Mouse (Mus musculus): ENCODE data around the gene Psma7. TPM values are rescaled to one million over a fixed set of nuclear protein-coding genes. Genes with fewer than 3 reads are reported as not detected.

The Psma7 gene
- polyA plus RNA-seq, 1 experiment from 2014 or later, result 693 TPM

- Histone ChIP-seq H3K36me3 (no peaks in the 10 kb centered on the region), H3K4me3 (replicated peaks) (no peak overlapping the region), H3K4me1 (replicated peaks) (no peaks in the 10 kb centered on the region), H3K27ac (no peak overlapping the region), H3K9ac (replicated peaks) (no peak overlapping the region), H3K4me2 (no peak overlapping the region), H3K9me3 (0 out of 2 replicates have a peak, but pooled peaks cover 4% of the 10 kb centered on the region), H3K27me3 (peaks cover 14% of the 10 kb centered on the region)
- WGBS, result 68% methylated on average over 5 of the region's 5 CpGs
- no peak for ATAC-seq (ENCODE audit: insufficient number of reproducible peaks, insufficient read depth, low FRiP score, low TSS enrichment, low read depth)
These were observed 36.4 kb downstream of the Psma7 start for GRCm38 (mm10) chr2:180005656-180006351.

- Histone ChIP-seq H3K27ac (no peak overlapping the region), H3K27me3 (peaks cover 12% of the 10 kb centered on the region), H3K4me1 (replicated peaks) (no peaks in the 10 kb centered on the region), H3K4me2 (no peak overlapping the region), H3K4me3 (replicated peaks) (no peak overlapping the region), H3K9ac (replicated peaks) (no peak overlapping the region), H3K36me3 (no peaks in the 10 kb centered on the region), H3K9me3 (no peaks in the 10 kb centered on the region)
- WGBS, result 87% methylated on average over 9 of the region's 9 CpGs
- ATAC-seq (ENCODE audit: insufficient number of reproducible peaks, insufficient read depth, low FRiP score, low TSS enrichment, low read depth), result no peak
These were observed 40.6 kb downstream of the Psma7 start for GRCm38 (mm10) chr2:180001635-180002034.

GRCm38 (mm10) chr2:179998431-179998830 is 43.8 kb downstream of the Psma7 start:
- no peak overlapping the region for H3K4me2 ChIP-seq
- H3K4me3 ChIP-seq (replicated peaks), result no peak overlapping the region
- H3K9ac ChIP-seq (replicated peaks), result no peak overlapping the region
- no peaks in the 10 kb centered on the region for H3K4me1 ChIP-seq (replicated peaks)
- H3K27ac ChIP-seq, result no peak overlapping the region
- H3K36me3 ChIP-seq, result no peaks in the 10 kb centered on the region
- H3K9me3 ChIP-seq, result no peaks in the 10 kb centered on the region
- H3K27me3 ChIP-seq, result no peaks in the 10 kb centered on the region
- WGBS, result 78% methylated on average over 4 of the region's 4 CpGs
- no peak for ATAC-seq (ENCODE audit: insufficient number of reproducible peaks, insufficient read depth, low FRiP score, low TSS enrichment, low read depth)

- Histone ChIP-seq H3K27me3 (no peaks in the 10 kb centered on the region), H3K9me3 (no peaks in the 10 kb centered on the region), H3K4me1 (replicated peaks) (no peaks in the 10 kb centered on the region), H3K4me2 (no peak overlapping the region), H3K9ac (replicated peaks) (no peak overlapping the region), H3K4me3 (replicated peaks) (no peak overlapping the region), H3K27ac (no peak overlapping the region), H3K36me3 (no peaks in the 10 kb centered on the region)
- WGBS, result 84% methylated on average over 5 of the region's 5 CpGs
- ATAC-seq (ENCODE audit: insufficient number of reproducible peaks, insufficient read depth, low FRiP score, low TSS enrichment, low read depth), result no peak
These were observed 49.2 kb downstream of the Psma7 start for GRCm38 (mm10) chr2:179993071-179993470.

- 72% methylated on average over 1 of the region's 1 CpGs for WGBS
- H3K27me3 ChIP-seq, result no peaks in the 10 kb centered on the region
- H3K4me1 ChIP-seq (replicated peaks), result no peaks in the 10 kb centered on the region
- no peak overlapping the region for H3K9ac ChIP-seq (replicated peaks)
- no peak overlapping the region for H3K4me2 ChIP-seq
- no peak overlapping the region for H3K4me3 ChIP-seq (replicated peaks)
- no peak overlapping the region for H3K27ac ChIP-seq
- H3K9me3 ChIP-seq, result no peaks in the 10 kb centered on the region
- no peak for ATAC-seq (ENCODE audit: insufficient number of reproducible peaks, insufficient read depth, low FRiP score, low TSS enrichment, low read depth)
- no peaks in the 10 kb centered on the region for H3K36me3 ChIP-seq
These were observed 53.1 kb downstream of the Psma7 start for GRCm38 (mm10) chr2:179989098-179989497.

GRCm38 (mm10) chr2:179986437-179987022 is 55.7 kb downstream of the Psma7 start:
- Histone ChIP-seq H3K4me3 (replicated peaks) (no peak overlapping the region), H3K9ac (replicated peaks) (no peak overlapping the region), H3K27me3 (no peaks in the 10 kb centered on the region), H3K4me1 (replicated peaks) (no peaks in the 10 kb centered on the region), H3K4me2 (no peak overlapping the region), H3K36me3 (no peaks in the 10 kb centered on the region), H3K27ac (no peak overlapping the region), H3K9me3 (no peaks in the 10 kb centered on the region)
- no peak for ATAC-seq (ENCODE audit: insufficient number of reproducible peaks, insufficient read depth, low FRiP score, low TSS enrichment, low read depth)
- 81% methylated on average over 10 of the region's 10 CpGs for WGBS

Other genes starting within 250 kb of the Psma7 start
- gene Taf4, start 65.8 kb downstream of the Psma7 start, polyA plus RNA-seq (2016; fragmentation: Nextera tagmentation; extraction: Ambion mirVana), result 3.8 and 5.0 TPM in 2 replicates
- gene Lsm14b, start 17.4 kb downstream of the Psma7 start, polyA plus RNA-seq (2016; fragmentation: Nextera tagmentation; extraction: Ambion mirVana), result 13.6 and 14.2 TPM in 2 replicates
- 7.3 and 8.7 TPM in 2 replicates for gene Ss18l1, start 76 bp upstream of the Psma7 start, polyA plus RNA-seq (2016; fragmentation: Nextera tagmentation; extraction: Ambion mirVana)
- 29.6 and 30.9 TPM in 2 replicates for gene Mtg2, start 28.2 kb upstream of the Psma7 start, polyA plus RNA-seq (2016; fragmentation: Nextera tagmentation; extraction: Ambion mirVana)
- gene Hrh3, start 62.1 kb upstream of the Psma7 start, polyA plus RNA-seq (2016; fragmentation: Nextera tagmentation; extraction: Ambion mirVana), result 0.15 and 0.27 TPM in 2 replicates
- 33.0 and 36.0 TPM in 2 replicates for gene Osbpl2, start 76.9 kb upstream of the Psma7 start, polyA plus RNA-seq (2016; fragmentation: Nextera tagmentation; extraction: Ambion mirVana)
- gene Adrm1, start 129.1 kb upstream of the Psma7 start, polyA plus RNA-seq (2016; fragmentation: Nextera tagmentation; extraction: Ambion mirVana), result 207 and 212 TPM in 2 replicates
- gene Lama5, start 183.4 kb upstream of the Psma7 start, polyA plus RNA-seq (2016; fragmentation: Nextera tagmentation; extraction: Ambion mirVana), result 20.9 and 22.3 TPM in 2 replicates
- 608 and 631 TPM in 2 replicates for gene Rps21, start 214.9 kb upstream of the Psma7 start, polyA plus RNA-seq (2016; fragmentation: Nextera tagmentation; extraction: Ambion mirVana)
- gene Cables2, start 231.1 kb upstream of the Psma7 start, polyA plus RNA-seq (2016; fragmentation: Nextera tagmentation; extraction: Ambion mirVana), result 20.7 and 23.7 TPM in 2 replicates
- 0.52 and 0.56 TPM in 2 replicates for gene Rbbp8nl, start 247.4 kb upstream of the Psma7 start, polyA plus RNA-seq (2016; fragmentation: Nextera tagmentation; extraction: Ambion mirVana)